Mouse (Mus musculus): Measurements from ENCODE around the gene Ehmt2. TPM values are rescaled to one million over a fixed set of nuclear protein-coding genes. Genes with fewer than 3 reads are reported as not detected.
A peak's percentile ranks its signal among the peaks of the same experiment; 100 is the strongest.
"Not testable (repeated sequence)": the region's sequence is repeated elsewhere in the genome, so short reads cannot be mapped to it uniquely, and the experiment has no call there.

Ehmt2 gene
- polyA plus RNA-seq, 1 experiment from 2014 or later: 86.8 TPM

DNA sequence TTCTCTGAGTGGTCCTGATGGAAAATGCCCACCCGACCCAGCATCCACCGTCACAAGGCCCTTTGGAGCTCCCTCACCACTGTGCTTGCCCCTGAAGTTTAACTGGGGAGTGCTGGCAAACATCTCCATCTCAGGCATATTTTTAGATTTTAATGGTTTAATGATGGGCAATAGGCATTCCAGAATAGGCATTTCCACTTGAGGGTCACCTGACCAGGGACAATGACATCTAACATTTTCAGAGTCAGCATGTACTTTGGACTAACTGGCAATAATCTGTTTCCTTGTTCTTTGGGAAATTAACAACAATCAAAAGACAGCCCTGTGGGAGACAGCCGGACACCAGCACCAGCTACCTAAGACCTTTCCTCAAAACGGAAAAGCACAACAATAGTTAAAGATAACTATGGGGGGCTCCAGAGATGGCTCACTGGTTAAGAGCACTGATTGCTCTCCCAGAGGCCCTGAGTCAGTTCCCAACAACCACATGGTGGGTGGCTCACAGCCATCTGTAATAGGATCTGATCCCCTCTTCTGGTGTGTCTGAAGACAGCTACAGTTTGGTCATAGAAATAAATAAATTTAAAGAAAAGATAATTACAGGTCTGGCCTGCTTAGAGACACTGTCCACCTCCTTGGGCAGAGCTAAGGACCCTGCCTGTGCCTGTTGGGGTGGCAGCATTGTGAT, 45.0 kb downstream of the Ehmt2 start:
- no peak overlapping the region for H3K27ac ChIP-seq (ENCODE audit: low read depth, low read length)
- no peak for ATAC-seq (ENCODE audit: low read depth)
- no peaks in the 10 kb centered on the region for H3K9me3 ChIP-seq (ENCODE audit: control insufficient read depth, low read length)
- no peaks in the 10 kb centered on the region for H3K36me3 ChIP-seq (ENCODE audit: control insufficient read depth, insufficient read depth, low read length)
- H3K4me3 ChIP-seq (ENCODE audit: low read depth, low read length): no peak overlapping the region
- H3K27me3 ChIP-seq (ENCODE audit: control insufficient read depth, insufficient read depth, low read length): no peaks in the 10 kb centered on the region
- no peaks in the 10 kb centered on the region for H3K4me1 ChIP-seq (ENCODE audit: control insufficient read depth, insufficient read depth, low read length)
- no peak overlapping the region for H3K4me2 ChIP-seq (ENCODE audit: low read depth, low read length)
- no peak overlapping the region for H3K9ac ChIP-seq (replicated peaks; ENCODE audit: low read depth, low read length)
- WGBS: 69% methylated on average over 4 of the region's 4 CpGs

- Histone ChIP-seq H3K27me3 (ENCODE audit: control insufficient read depth, insufficient read depth, low read length) (no peaks in the 10 kb centered on the region), H3K9ac (replicated peaks; ENCODE audit: low read depth, low read length) (no peak overlapping the region), H3K36me3 (ENCODE audit: control insufficient read depth, insufficient read depth, low read length) (no peaks in the 10 kb centered on the region), H3K9me3 (ENCODE audit: control insufficient read depth, low read length) (no peaks in the 10 kb centered on the region), H3K27ac (ENCODE audit: low read depth, low read length) (no peak overlapping the region), H3K4me1 (ENCODE audit: control insufficient read depth, insufficient read depth, low read length) (no peaks in the 10 kb centered on the region), H3K4me3 (ENCODE audit: low read depth, low read length) (no peak overlapping the region), H3K4me2 (ENCODE audit: low read depth, low read length) (no peak overlapping the region)
- ATAC-seq (ENCODE audit: low read depth): no peak
Measured at GRCm38 (mm10) chr17:34944362-34944761, 46.1 kb downstream of the Ehmt2 start.

GRCm38 (mm10) chr17:34946486-34947140, 48.3 kb downstream of the Ehmt2 start:
- whole genome bisulfite sequencing: 92% methylated on average over 5 of the region's 5 CpGs

GRCm38 (mm10) chr17:34947606-34948005, 49.3 kb downstream of the Ehmt2 start:
- Histone ChIP-seq H3K4me1 (ENCODE audit: control insufficient read depth, insufficient read depth, low read length) (peaks cover 11% of the 10 kb centered on the region; the same call in 1 of the 2 replicates), H3K9me3 (ENCODE audit: control insufficient read depth, low read length) (no peaks in the 10 kb centered on the region), H3K4me2 (ENCODE audit: low read depth, low read length) (no peak overlapping the region), H3K9ac (replicated peaks; ENCODE audit: low read depth, low read length) (no peak overlapping the region), H3K27ac (ENCODE audit: low read depth, low read length) (no peak overlapping the region), H3K36me3 (ENCODE audit: control insufficient read depth, insufficient read depth, low read length) (peaks cover 10% of the 10 kb centered on the region; the same call in 1 of the 2 replicates), H3K27me3 (ENCODE audit: control insufficient read depth, insufficient read depth, low read length) (no peaks in the 10 kb centered on the region), H3K4me3 (ENCODE audit: low read depth, low read length) (no peak overlapping the region)
- WGBS: 23% methylated on average over 8 of the region's 8 CpGs
- ATAC-seq (ENCODE audit: low read depth): no peak

More at GRCm38 (mm10) chr17:34946486-34947140, 48.3 kb downstream of the Ehmt2 start:
- H3K4me1 ChIP-seq (ENCODE audit: control insufficient read depth, insufficient read depth, low read length): peaks cover 11% of the 10 kb centered on the region; the same call in 1 of the 2 replicates
- H3K36me3 ChIP-seq (ENCODE audit: control insufficient read depth, insufficient read depth, low read length): peaks cover 10% of the 10 kb centered on the region; the same call in 1 of the 2 replicates
- H3K4me3 ChIP-seq (ENCODE audit: low read depth, low read length): no peak overlapping the region
- H3K9ac ChIP-seq (replicated peaks; ENCODE audit: low read depth, low read length): no peak overlapping the region
- no peaks in the 10 kb centered on the region for H3K27me3 ChIP-seq (ENCODE audit: control insufficient read depth, insufficient read depth, low read length)
- H3K27ac ChIP-seq (ENCODE audit: low read depth, low read length): no peak overlapping the region
- H3K9me3 ChIP-seq (ENCODE audit: control insufficient read depth, low read length): no peaks in the 10 kb centered on the region
- ATAC-seq (ENCODE audit: low read depth): no peak
- no peak overlapping the region for H3K4me2 ChIP-seq (ENCODE audit: low read depth, low read length)

GRCm38 (mm10) chr17:34948721-34949552, 50.7 kb downstream of the Ehmt2 start:
- not testable (repeated sequence) for ATAC-seq (ENCODE audit: low read depth); H3K27me3 ChIP-seq (ENCODE audit: control insufficient read depth, insufficient read depth, low read length); H3K4me2 ChIP-seq (ENCODE audit: low read depth, low read length); H3K9me3 ChIP-seq (ENCODE audit: control insufficient read depth, low read length); H3K27ac ChIP-seq (ENCODE audit: low read depth, low read length); H3K36me3 ChIP-seq (ENCODE audit: control insufficient read depth, insufficient read depth, low read length); H3K4me3 ChIP-seq (ENCODE audit: low read depth, low read length); H3K9ac ChIP-seq (replicated peaks; ENCODE audit: low read depth, low read length)
- peaks cover 11% of the 10 kb centered on the region; the same call in 1 of the 2 replicates for H3K4me1 ChIP-seq (ENCODE audit: control insufficient read depth, insufficient read depth, low read length)
- WGBS: 57% methylated on average over 9 of the region's 9 CpGs

DNA sequence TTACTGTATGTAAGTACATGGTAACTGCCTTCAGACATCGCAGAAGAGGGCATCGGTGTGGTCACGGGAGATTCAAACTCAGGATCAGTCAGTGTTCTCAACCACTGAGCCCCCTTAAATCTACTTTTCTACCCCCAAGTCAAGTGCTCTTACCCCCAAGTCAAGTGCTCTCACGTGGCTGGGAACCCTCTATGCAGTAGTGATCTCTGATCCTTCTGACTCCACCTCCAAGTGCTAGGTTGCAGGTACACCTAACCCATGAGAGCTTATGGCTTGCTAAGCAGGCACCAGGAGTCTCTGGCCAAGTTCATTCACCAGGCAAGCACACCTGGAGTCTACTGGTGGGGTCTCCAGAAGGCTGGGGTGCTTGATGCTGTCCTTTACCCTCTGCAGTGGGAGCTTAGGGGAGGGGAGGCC, 51.3 kb downstream of the Ehmt2 start:
- WGBS: 43% methylated on average over 4 of the region's 4 CpGs
- Histone ChIP-seq H3K9ac (replicated peaks; ENCODE audit: low read depth, low read length) (no peak overlapping the region), H3K4me3 (ENCODE audit: low read depth, low read length) (no peak overlapping the region; the same call in 1 of the 2 replicates), H3K27ac (ENCODE audit: low read depth, low read length) (no peak overlapping the region), H3K9me3 (ENCODE audit: control insufficient read depth, low read length) (no peaks in the 10 kb centered on the region), H3K27me3 (ENCODE audit: control insufficient read depth, insufficient read depth, low read length) (no peaks in the 10 kb centered on the region), H3K4me1 (ENCODE audit: control insufficient read depth, insufficient read depth, low read length) (peaks cover 11% of the 10 kb centered on the region; the same call in 1 of the 2 replicates), H3K36me3 (ENCODE audit: control insufficient read depth, insufficient read depth, low read length) (peaks cover 10% of the 10 kb centered on the region; the same call in 1 of the 2 replicates), H3K4me2 (ENCODE audit: low read depth, low read length) (peak overlapping the region; percentile 12; the same call in 1 of the 2 replicates)
- ATAC-seq (ENCODE audit: low read depth): no peak

GRCm38 (mm10) chr17:34950514-34951455, 52.5 kb downstream of the Ehmt2 start:
- Histone ChIP-seq H3K36me3 (ENCODE audit: control insufficient read depth, insufficient read depth, low read length) (peaks cover 10% of the 10 kb centered on the region; the same call in 1 of the 2 replicates), H3K9me3 (ENCODE audit: control insufficient read depth, low read length) (no peaks in the 10 kb centered on the region), H3K4me3 (ENCODE audit: low read depth, low read length) (peak overlapping the region; percentile 96), H3K4me2 (ENCODE audit: low read depth, low read length) (peak overlapping the region; percentile 99), H3K27ac (ENCODE audit: low read depth, low read length) (peak overlapping the region; percentile 92), H3K27me3 (ENCODE audit: control insufficient read depth, insufficient read depth, low read length) (0 out of 2 replicates have a peak, but pooled peaks cover 3% of the 10 kb centered on the region), H3K4me1 (ENCODE audit: control insufficient read depth, insufficient read depth, low read length) (peaks cover 11% of the 10 kb centered on the region; the same call in 1 of the 2 replicates), H3K9ac (replicated peaks; ENCODE audit: low read depth, low read length) (peak overlapping the region; percentile 99)
- 9% methylated on average over 10 of the region's 10 CpGs for WGBS
- ATAC-seq (ENCODE audit: low read depth): no peak
